Mouse (Mus musculus) heart, postnatal 10 days (tissue): ENCODE measurements at regions not wholly inside any gene's neighbourhood (a gene's known extent, or its start where the extent isn't known, plus 50 kb on each side); places are given as distances from the start of the nearest gene placed in this dataset.

ENCODE experiments used
- DNase-seq, 2 experiments: peaks; one replicate each; pipeline ENCODE4 v3.0.0; 2021
- intact Hi-C: fragments of 180-260 bp; cut with DNase I; formaldehyde crosslinking; loops from one replicate; pipeline ENCODE4 v1.15.1; 2025

- DNase-seq = no peak
- intact Hi-C loops = no loop called here
Measured at GRCm38 (mm10) chr8:86201830-86202229, 361.1 kb downstream of the Phkb start.

GRCm38 (mm10) chr8:86192262-86192661 is 351.5 kb downstream of the Phkb start:
- no peak for DNase-seq
- intact Hi-C loops = no loop called here

- intact Hi-C loops = no loop called here
- DNase-seq = no peak
Measured at GRCm38 (mm10) chr8:86184671-86185070, 343.9 kb downstream of the Phkb start.

- intact Hi-C loops = no loop called here
- DNase-seq = no peak
Measured at GRCm38 (mm10) chr8:86180793-86181192, 340.0 kb downstream of the Phkb start.

GRCm38 (mm10) chr8:86170091-86170490 is 329.3 kb downstream of the Phkb start:
- no peak for DNase-seq
- intact Hi-C loops = no loop called here

GRCm38 (mm10) chr8:86164818-86165217 is 324.1 kb downstream of the Phkb start:
- DNase-seq = no peak
- intact Hi-C loops = no loop called here

GRCm38 (mm10) chr8:86159074-86159783 is 318.5 kb downstream of the Phkb start:
- no peak for DNase-seq
- intact Hi-C loops = no loop called here

- intact Hi-C loops = no loop called here
- DNase-seq = no peak
Measured at GRCm38 (mm10) chr8:86147586-86147985, 306.8 kb downstream of the Phkb start.

- intact Hi-C loops = no loop called here
- no peak for DNase-seq
Measured at GRCm38 (mm10) chr8:86125244-86125643, 284.5 kb downstream of the Phkb start.

- DNase-seq = no peak
- intact Hi-C loops = no loop called here
Measured at GRCm38 (mm10) chr8:86124655-86125054, 283.9 kb downstream of the Phkb start.
